Mouse (Mus musculus) MEL (cell line): ENCODE measurements around the gene Fcamr. TPM values are rescaled to one million over a fixed set of nuclear protein-coding genes. Genes with fewer than 3 reads are reported as not detected.

Source experiments
- DNase-seq: peaks from one replicate; pipeline ENCODE4 v3.0.0; 2011; ENCODE audit warnings: low read depth, low spot score
- H3K27ac ChIP-seq: 2 replicates; pipeline ENCODE4 v1.5.1; 2012; ENCODE audit warnings: low read depth, mild to moderate bottlenecking, control low read depth, low read length, moderate library complexity; ENCODE audit not compliant: control insufficient read depth
- H3K27me3 ChIP-seq, 2 experiments: fragments of 150-350 bp in 1 of 2; sonication (generic) in 1 of 2; 2 replicates each; pipeline ENCODE4 v1.6.1; 2012; ENCODE audit warnings: low read length in 2 of 2, mild to moderate bottlenecking in 2 of 2, improper control_type of control experiment in 1 of 2, moderate library complexity in 1 of 2; ENCODE audit not compliant: insufficient read depth in 2 of 2, control insufficient read depth in 1 of 2
- H3K36me3 ChIP-seq, 2 experiments: 2 replicates each; pipeline ENCODE4 v1.6.1; 2012 to 2014; ENCODE audit warnings: low read length in 2 of 2, improper control_type of control experiment in 1 of 2, inconsistent platforms in 1 of 2, mild to moderate bottlenecking in 1 of 2; ENCODE audit not compliant: insufficient read depth in 2 of 2, control insufficient read depth in 1 of 2
- H3K4me1 ChIP-seq, 2 experiments: fragments of 150-350 bp in 1 of 2; sonication (generic) in 1 of 2; 2 replicates each; pipeline ENCODE4 v1.6.1; 2012; ENCODE audit warnings: low read length in 2 of 2, improper control_type of control experiment in 1 of 2, mild to moderate bottlenecking in 1 of 2; ENCODE audit not compliant: insufficient read depth in 2 of 2, control insufficient read depth in 1 of 2
- H3K4me3 ChIP-seq, 2 experiments: fragments of 150-350 bp in 1 of 2; sonication (generic) in 1 of 2; 2 replicates each; pipeline ENCODE4 v1.5.1; 2012; ENCODE audit warnings: low read depth in 2 of 2, low read length in 2 of 2, mild to moderate bottlenecking in 2 of 2, moderate library complexity in 2 of 2, control low read depth in 1 of 2, improper control_type of control experiment in 1 of 2; ENCODE audit not compliant: control insufficient read depth in 1 of 2, insufficient read depth in 1 of 2
- H3K79me2 ChIP-seq: 2 replicates; pipeline ENCODE4 v1.6.1; 2012; ENCODE audit warnings: mild to moderate bottlenecking, low read length, moderate library complexity; ENCODE audit not compliant: control insufficient read depth, poor library complexity, insufficient read depth
- H3K9ac ChIP-seq: 2 replicates; pipeline ENCODE4 v1.6.1; 2012; ENCODE audit warnings: low read depth, mild to moderate bottlenecking, control low read depth, low read length, moderate library complexity; ENCODE audit not compliant: control insufficient read depth, poor library complexity, severe bottlenecking
- H3K9me3 ChIP-seq: fragments of 150-350 bp; sonication (generic); replicated peaks from 2 replicates; pipeline ENCODE4 v1.6.1; 2012; ENCODE audit warnings: mild to moderate bottlenecking, low read length, improper control_type of control experiment, moderate library complexity; ENCODE audit not compliant: insufficient read depth
- CHD2 ChIP-seq: IDR thresholded peaks from 2 replicates; pipeline ENCODE4 v1.6.1; 2011; ENCODE audit warnings: low read length, improper control_type of control experiment
- GABPA ChIP-seq: IDR thresholded peaks from 2 replicates; pipeline ENCODE4 v1.6.1; 2012; ENCODE audit warnings: low read depth, mild to moderate bottlenecking, inconsistent platforms, low read length, improper control_type of control experiment, moderate library complexity
- GATA1 ChIP-seq: IDR thresholded peaks from 2 replicates; pipeline ENCODE4 v1.6.1; 2011; ENCODE audit warnings: low read depth, low read length, improper control_type of control experiment
- HCFC1 ChIP-seq: IDR thresholded peaks from 2 replicates; pipeline ENCODE4 v1.6.1; 2012; ENCODE audit warnings: low read depth, mild to moderate bottlenecking, inconsistent platforms, low read length, improper control_type of control experiment, moderate library complexity
- JUND ChIP-seq: IDR thresholded peaks from 2 replicates; pipeline ENCODE4 v1.6.1; 2011; ENCODE audit warnings: low read depth, mild to moderate bottlenecking, improper control_type of control experiment, low read length
- MAFK ChIP-seq: IDR thresholded peaks from 2 replicates; pipeline ENCODE4 v1.6.1; 2011; ENCODE audit warnings: low read depth, mild to moderate bottlenecking, low read length, improper control_type of control experiment, borderline replicate concordance
- MAX ChIP-seq: IDR thresholded peaks from 2 replicates; pipeline ENCODE4 v1.6.1; 2011; ENCODE audit warnings: low read length, improper control_type of control experiment
- MAZ ChIP-seq: IDR thresholded peaks from 2 replicates; pipeline ENCODE4 v1.6.1; 2012; ENCODE audit warnings: low read depth, mild to moderate bottlenecking, inconsistent platforms, low read length, improper control_type of control experiment
- MEF2A ChIP-seq: IDR thresholded peaks from 2 replicates; pipeline ENCODE4 v1.6.1; 2014; ENCODE audit warnings: low read depth, mild to moderate bottlenecking, inconsistent platforms, low read length, improper control_type of control experiment; ENCODE audit not compliant: poor library complexity, insufficient replicate concordance, severe bottlenecking; ENCODE audit errors: extremely low read depth
- MYC ChIP-seq: IDR thresholded peaks from 2 replicates; pipeline ENCODE4 v1.6.1; 2011; ENCODE audit warnings: low read depth, mild to moderate bottlenecking, low read length, improper control_type of control experiment, moderate library complexity
- NELFE ChIP-seq: IDR thresholded peaks from 2 replicates; pipeline ENCODE4 v1.6.1; 2011; ENCODE audit warnings: low read depth, low read length, improper control_type of control experiment
- RCOR1 ChIP-seq: IDR thresholded peaks from 2 replicates; pipeline ENCODE4 v1.6.1; 2012; ENCODE audit warnings: low read depth, mild to moderate bottlenecking, inconsistent platforms, low read length, improper control_type of control experiment
- SMC3 ChIP-seq: IDR thresholded peaks from 2 replicates; pipeline ENCODE4 v1.6.1; 2011; ENCODE audit warnings: low read depth, low read length, improper control_type of control experiment
- TAL1 ChIP-seq: IDR thresholded peaks from 2 replicates; pipeline ENCODE4 v1.6.1; 2012; ENCODE audit warnings: mild to moderate bottlenecking, inconsistent platforms, low read length, moderate library complexity, mixed read lengths
- TBP ChIP-seq: IDR thresholded peaks from 2 replicates; pipeline ENCODE4 v1.8.0; 2011; ENCODE audit warnings: low read depth, low read length, improper control_type of control experiment
- TCF12 ChIP-seq: IDR thresholded peaks from 2 replicates; pipeline ENCODE4 v1.6.1; 2014; ENCODE audit warnings: low read depth, mild to moderate bottlenecking, inconsistent platforms, low read length, improper control_type of control experiment, moderate library complexity
- UBTF ChIP-seq: IDR thresholded peaks from 2 replicates; pipeline ENCODE4 v1.6.1; 2012; ENCODE audit warnings: low read depth, mild to moderate bottlenecking, inconsistent platforms, low read length, improper control_type of control experiment, moderate library complexity, borderline replicate concordance; ENCODE audit not compliant: insufficient read depth
- USF1 ChIP-seq: IDR thresholded peaks from 2 replicates; pipeline ENCODE4 v1.6.1; 2014; ENCODE audit warnings: low read depth, mild to moderate bottlenecking, inconsistent platforms, low read length, improper control_type of control experiment, moderate library complexity
- USF2 ChIP-seq, 2 experiments: IDR thresholded peaks; 2 replicates each; pipeline ENCODE4 v1.6.1; 2011 to 2012; ENCODE audit warnings: improper control_type of control experiment in 2 of 2, low read length in 2 of 2, borderline replicate concordance in 1 of 2, inconsistent platforms in 1 of 2, low read depth in 1 of 2, mild to moderate bottlenecking in 1 of 2; ENCODE audit not compliant: insufficient read depth in 1 of 2
- ZKSCAN1 ChIP-seq: IDR thresholded peaks from 2 replicates; pipeline ENCODE4 v1.6.1; 2012; ENCODE audit warnings: low read depth, mild to moderate bottlenecking, inconsistent platforms, low read length, improper control_type of control experiment, moderate library complexity
- polyA plus RNA-seq, 2 experiments: library from polyadenylated mRNA; stranded (reverse) in 1 of 2; unstranded in 1 of 2; fragments of >175 nt in 1 of 2; fragments of >200 nt in 1 of 2; gene quantifications; 2 replicates each; pipeline versions ENCODE4 v1.2.1 to v1.2.4; 2012; ENCODE audit warnings: low replicate concordance in 2 of 2, low read depth in 1 of 2; ENCODE audit not compliant: insufficient read length in 2 of 2, insufficient read depth in 1 of 2, missing spikeins in 1 of 2
- total RNA-seq: library from RNA; depleted of rRNA; stranded (reverse); fragments of 300-350 nt; gene quantifications from 2 replicates; pipeline ENCODE4 v1.2.3, GENCODE M21; 2012

Fcamr gene
- total and polyA plus RNA-seq, 3 experiments = not detected

GRCm38 (mm10) chr1:130850405-130850804 is 49.7 kb downstream of the Fcamr start:
- Histone ChIP-seq H3K4me1 (no peaks in the 10 kb centered on the region), H3K36me3 (no peaks in the 10 kb centered on the region), H3K9me3 (no peaks in the 10 kb centered on the region), H3K4me3 (no peak overlapping the region), H3K27me3 (peaks cover 7 to 8% of the 10 kb centered on the region in 2 experiments), H3K9ac (no peak overlapping the region), H3K27ac (no peak overlapping the region), H3K79me2 (no peaks in the 10 kb centered on the region)
- TF ChIP-seq UBTF (no peak), SMC3 (no peak), USF2 (IDR thresholded peaks at IDR 0.05; ENCODE audit: borderline replicate concordance in 1 of 2, insufficient read depth in 1 of 2, low read depth in 1 of 2, low read length in 2 of 2) (no peak), CHD2 (no peak), MAX (no peak), GABPA (no peak), TCF12 (no peak), USF1 (no peak), TBP (no peak), MYC (no peak), MAFK (no peak), MAZ (no peak), TAL1 (no peak), HCFC1 (no peak), ZKSCAN1 (no peak), GATA1 (no peak), JUND (no peak)
- DNase-seq = no peak

GRCm38 (mm10) chr1:130854819-130855218 is 54.1 kb downstream of the Fcamr start:
- no peaks in the 10 kb centered on the region for H3K79me2 ChIP-seq
- no peaks in the 10 kb centered on the region for H3K9me3 ChIP-seq
- H3K9ac ChIP-seq = no peak overlapping the region
- no peak overlapping the region for H3K27ac ChIP-seq
- H3K27me3 ChIP-seq = peaks cover 12 to 15% of the 10 kb centered on the region in 2 experiments
- no peaks in the 10 kb centered on the region for H3K4me1 ChIP-seq
- H3K4me3 ChIP-seq = no peak overlapping the region
- no peaks in the 10 kb centered on the region for H3K36me3 ChIP-seq
- TF ChIP-seq MAZ (no peak), GABPA (no peak), USF2 (IDR thresholded peaks at IDR 0.05; ENCODE audit: borderline replicate concordance in 1 of 2, insufficient read depth in 1 of 2, low read depth in 1 of 2, low read length in 2 of 2) (no peak), RCOR1 (no peak), NELFE (no peak), MEF2A (no peak), CHD2 (no peak)
- DNase-seq = no peak
